Mouse (Mus musculus) mesoderm, embryonic 11.5 days (tissue): Measurements from ENCODE around the gene Supt3.

Experiments used
- DNase-seq: peaks from one replicate; pipeline ENCODE4 v3.0.0-alpha.2; 2012; ENCODE audit warnings: low read depth, low spot score

Supt3 gene

DNA sequence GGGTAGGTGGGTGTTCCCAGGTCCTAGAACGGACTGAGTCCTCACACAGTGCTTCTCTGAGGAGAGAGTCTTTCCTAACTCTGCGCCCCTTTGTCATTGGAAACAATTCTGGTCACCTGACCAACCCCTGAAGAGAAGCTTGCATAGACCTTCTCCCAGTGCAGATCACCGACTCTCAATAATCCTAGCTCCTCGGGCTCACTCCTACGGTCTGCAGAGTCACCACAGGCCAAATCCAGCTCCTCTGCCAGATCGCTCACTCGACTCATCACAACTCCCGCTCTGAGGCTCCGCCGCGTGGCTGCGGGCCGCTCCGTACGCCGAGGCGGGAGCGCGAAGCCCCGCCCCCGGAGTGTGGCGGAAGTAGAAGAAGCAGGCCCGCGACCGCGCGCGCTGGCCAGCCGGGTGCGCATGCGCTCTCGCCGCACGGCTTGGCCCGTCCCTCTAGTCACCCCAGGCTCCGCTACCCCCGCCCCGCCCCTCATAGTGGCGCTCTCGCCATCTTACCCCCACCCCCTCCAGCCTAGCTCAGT is at the start of gene Supt3:
Supt3 (plus strand) TSS at position 415 of the 533 bp plus-strand sequence.
- DNase-seq, result peak; percentile 98

DNA sequence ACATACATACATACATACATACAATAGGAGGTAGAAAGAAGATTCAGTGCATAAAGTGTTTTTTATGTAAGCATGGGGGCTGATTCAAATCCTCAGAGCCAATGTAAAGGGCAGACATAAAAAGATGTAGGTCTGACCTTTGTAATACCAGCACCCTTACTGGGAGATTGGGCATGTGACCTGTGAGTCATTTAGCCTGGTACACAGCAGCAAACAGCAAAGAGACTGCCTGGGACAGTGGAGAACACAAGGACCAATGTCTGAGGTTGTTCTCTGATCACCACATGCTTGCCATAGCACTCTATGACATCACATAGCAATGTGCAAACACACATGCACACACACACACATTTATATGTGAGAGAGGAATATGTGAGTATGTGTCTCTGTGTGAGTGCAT is 49.3 kb upstream of the Supt3 start:
- DNase-seq, result no peak

DNA sequence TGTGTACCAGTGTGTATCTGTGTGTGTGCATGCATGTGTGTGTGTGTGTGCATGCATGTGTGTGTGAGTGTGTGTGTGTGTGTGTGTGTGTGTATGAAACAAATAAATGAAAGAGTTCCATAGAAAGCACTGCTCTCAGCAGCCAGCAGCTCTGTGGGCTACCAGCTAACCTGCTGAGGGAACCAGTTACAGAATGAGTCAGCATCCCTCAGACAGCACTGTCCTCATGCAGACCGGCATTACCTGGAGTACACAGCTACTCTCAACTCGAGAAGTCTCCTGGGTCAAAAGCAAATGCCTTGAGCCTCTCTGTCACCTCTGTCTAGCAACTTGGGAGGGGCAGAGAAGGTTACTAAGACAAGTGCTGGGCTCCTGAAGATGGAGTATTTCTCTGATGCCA is 48.5 kb upstream of the Supt3 start:
- no peak for DNase-seq

DNA sequence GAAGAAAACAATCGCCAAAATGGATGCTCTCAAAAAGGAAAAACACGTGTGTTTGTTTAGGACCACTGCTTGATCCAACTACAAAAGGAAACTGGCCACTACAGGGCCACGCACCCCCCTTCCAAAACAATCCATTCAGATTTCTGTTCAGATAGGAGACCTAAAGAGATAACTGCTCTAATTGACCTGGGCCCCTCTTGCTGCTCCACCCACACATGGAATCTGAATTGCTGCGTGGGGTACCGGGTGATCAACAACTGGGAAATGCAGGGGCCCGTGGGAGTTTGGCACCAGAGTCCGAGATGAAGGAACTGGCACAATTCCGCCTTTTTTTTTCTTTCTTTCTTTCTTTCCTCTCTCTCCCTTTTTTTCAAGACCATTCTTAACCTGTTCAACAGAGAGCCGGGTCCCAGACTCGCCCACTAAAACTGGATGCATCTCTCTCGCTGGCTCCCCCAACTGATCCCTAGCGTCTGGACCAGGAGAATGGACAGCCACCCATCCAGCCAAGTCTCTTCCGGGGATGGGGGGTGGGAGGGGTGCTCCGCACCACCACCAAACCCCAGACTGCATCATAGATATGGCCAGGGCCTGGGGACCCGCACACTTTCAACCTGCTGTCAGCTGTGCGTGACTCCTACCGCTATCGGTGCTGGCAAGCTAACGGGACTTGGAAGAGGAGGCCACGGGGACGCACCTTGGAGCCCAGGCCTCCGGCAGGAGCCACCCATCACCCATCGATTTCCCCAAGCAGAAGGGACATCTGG is 43.2 kb upstream of the Supt3 start:
- DNase-seq, result no peak

DNA sequence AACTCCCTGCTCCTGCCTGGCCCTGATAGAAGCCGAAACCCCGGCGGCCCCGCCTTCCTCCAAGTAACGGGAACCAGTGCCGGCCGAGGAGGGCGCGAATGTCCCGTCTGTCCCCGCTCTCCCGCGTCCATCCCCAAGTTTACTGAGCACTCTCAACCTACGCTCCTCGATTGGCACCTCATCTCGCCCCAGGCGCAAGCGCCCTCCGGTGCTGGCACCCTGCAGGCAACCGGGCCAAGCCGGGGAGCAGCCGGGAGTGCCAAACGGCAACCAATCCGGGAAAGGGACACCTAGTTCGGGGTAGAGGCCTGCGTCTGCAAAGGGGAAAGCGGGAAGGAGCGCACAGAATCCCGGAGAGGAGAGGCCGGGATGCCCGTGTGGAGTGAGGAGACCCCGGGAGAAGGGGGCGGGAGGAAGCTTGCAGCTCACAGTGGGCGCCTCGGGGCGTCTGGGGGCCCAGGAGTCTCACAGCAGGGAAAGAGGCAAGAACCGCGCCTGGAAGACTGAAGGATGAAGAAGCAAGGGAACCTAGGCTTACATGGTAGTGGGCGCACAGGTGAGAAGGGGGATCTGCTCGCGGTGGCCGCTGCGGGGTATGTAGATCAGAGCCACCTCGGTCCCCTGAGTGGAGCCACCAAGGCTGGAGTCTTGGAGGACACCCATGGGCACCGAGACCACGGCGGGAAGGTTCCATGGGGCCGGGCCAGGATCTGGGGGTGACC is 42.3 kb upstream of the Supt3 start:
- no peak for DNase-seq

DNA sequence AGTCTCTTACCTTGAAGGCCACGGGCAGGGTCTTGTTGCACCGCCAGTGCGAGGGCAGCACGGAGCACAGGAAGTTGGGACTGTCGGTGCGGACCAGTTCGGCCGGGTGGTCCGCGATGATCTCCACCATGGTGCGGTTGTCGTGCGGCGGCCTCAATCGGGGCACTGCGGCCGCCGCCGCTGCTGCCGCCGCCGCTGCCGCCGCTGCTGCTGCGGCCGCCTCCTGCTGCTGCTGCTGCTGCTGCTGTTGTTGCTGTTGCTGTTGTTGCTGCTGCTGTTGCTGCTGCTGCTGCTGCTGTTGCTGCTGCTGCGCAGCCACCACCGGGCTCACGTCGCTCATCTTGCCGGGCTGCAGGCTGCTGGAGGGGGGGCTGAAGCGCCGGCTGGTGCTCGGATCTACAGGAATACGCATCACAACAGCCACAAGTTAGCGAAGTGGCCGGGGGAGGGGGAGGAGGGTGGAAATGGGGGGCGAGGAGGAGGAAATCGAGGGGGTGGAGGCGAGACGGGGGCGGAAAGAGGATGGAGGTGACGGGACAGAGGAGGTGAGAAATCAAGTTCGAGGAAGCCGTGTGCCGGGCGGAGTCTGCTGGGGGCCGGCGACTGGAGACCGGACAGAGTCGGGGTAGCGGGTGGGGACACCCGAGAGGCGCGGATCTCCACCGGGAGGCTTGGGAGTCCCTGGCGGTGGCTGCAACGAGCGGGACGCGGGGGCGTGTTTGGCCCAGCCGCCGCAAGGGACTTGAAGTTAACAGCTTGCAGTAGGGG is 41.5 kb upstream of the Supt3 start:
- DNase-seq, result no peak

DNA sequence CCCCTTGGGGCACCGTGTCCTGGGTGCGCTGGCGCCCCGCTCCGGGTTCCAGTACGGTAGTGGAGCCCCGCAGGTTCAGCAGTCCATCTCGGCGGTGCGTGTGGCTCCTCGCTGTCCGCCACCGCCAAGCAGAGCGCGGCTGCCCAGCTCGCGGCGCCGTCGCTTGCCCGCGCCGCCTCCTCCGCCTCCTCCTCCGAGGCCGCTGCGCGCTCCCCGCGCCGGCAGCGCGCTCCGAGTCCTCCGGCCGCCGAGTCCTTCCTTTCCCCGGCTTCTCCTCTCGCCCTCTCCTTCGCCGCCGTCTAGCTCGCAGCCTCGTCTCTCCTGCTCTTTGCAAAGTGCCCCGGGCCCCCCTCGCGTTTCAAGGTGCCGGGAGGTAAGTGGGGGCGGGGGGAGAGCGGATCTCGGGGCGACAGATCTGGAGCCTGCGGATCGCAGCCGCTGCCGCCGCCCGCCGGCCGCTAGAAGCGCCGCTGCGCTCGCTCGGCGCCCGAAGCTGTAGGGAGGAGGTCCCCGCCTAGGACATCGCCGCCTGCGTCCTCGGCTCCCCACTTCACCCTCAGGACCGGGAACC is 40.9 kb upstream of the Supt3 start:
- peak; percentile 75 for DNase-seq

DNA sequence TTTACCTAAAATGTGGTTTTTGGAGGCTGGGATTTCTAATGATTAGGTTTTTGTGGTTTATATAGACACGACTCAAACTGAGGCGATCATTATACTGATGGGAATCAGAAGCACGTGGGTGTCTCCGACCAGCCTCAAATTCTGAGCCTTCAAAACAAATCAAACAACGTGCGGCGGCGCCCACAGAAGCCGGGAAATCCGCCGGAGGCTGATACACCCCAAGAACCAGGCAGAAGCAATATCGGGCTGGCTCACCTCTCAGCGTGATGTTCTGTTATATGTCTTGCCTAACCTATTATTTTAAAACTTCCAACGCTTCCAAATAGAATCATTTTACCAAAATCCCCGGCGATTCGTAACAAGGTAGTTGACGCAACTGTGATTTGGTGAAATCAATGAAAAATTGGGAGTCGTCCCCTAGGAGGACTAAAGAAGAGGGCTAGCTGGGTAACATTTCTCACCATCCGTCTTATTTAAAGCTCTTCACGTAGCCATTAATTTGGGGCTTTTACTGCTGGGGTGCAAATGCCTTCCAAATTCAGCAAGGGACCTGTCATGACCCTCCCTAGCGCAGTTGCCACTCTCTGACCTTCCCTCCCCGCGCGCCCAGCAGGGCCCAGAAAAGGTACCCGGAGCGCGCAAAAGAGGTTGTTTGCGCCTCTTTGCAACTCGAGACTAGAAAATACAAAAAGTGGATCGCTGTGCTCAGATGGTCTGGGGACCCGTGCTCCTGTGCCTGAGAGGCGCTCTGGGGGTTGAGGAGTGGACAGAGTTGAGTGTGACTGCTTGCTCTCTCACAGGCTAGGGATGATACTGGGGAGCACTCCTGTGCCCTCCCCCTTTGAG is 39.5 kb upstream of the Supt3 start:
- DNase-seq, result no peak

DNA sequence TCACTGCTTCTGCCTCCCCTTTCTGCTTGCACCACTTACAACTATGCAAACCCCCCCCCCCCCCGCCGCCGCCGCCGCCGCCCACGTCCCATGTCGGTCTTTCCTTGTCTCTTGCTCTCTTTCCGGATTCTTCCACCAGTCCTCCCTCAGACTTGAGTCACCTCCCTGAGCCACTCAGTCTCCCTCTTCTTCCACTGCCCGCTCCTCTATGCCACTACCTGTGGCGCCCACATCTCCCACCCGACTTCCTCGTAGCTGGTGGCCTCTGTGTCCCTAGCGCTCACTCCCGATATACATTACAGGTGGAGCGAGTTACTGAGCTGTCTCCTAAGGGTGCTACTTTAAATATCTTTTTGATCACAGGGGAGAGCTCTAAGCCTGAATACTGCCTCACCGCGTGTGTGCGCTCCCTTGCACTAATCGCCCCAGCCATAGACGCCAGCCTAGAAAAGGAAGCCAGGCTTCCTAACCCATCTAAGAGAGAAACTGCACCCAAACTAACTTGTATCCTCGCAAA is 38.8 kb upstream of the Supt3 start:
- no peak for DNase-seq

DNA sequence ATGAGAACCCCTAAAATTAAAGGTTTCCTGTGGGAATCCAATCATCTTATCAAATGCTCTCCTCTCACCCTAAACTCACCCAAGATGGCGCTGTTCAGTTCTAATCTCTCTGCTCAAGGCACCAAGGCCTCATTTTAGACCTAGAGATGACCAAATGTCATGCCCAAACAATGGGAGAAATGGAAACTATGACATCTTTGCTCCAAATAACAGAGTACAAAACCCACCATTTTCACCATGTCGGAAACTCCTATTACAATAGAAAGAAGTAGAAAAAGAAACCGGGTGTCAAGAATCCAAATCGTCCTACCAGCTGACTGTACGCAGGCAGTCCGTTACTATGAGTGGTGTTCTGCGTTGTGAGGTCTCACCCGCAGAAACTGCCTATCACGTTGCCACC is 34.7 kb upstream of the Supt3 start:
- no peak for DNase-seq

DNA sequence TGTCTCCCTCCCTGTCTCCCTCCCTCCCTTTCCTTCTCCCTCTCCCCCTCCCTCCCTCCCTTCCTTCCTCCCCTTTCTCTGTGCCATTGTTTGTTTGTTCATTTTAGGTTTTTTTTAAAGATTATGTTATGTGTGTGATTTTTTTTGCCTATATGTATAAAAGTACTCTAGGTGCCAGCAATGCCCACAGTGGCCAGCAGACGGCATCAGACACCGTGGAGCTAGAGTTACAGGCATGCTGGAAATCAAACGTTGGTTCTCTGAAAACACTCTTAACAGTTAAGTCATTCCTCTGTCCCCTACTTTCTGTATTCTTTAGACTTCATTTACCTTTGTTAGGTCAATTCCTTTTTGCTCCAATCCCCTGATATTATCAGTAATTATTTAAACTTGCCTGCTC is 33.2 kb upstream of the Supt3 start:
- no peak for DNase-seq

DNA sequence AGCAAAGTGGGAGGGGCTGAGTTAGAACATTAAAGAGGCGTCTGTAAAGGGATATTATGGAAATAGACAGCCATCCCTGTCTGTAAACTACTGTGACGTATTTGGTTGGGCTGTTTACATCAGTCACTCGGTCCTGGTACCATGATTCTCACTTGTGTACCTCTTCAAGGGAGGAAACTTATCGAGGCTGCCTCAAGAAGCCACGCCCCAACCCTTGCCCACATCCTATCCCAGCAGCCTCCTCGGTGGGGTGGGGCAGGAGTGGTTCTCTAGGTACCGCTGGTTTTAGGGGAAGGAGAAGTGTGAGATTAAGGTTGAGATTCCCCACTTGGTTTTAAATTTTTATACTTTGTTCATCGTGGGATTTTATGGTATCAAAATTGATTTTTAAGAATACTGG is 31.6 kb upstream of the Supt3 start:
- DNase-seq, result no peak

DNA sequence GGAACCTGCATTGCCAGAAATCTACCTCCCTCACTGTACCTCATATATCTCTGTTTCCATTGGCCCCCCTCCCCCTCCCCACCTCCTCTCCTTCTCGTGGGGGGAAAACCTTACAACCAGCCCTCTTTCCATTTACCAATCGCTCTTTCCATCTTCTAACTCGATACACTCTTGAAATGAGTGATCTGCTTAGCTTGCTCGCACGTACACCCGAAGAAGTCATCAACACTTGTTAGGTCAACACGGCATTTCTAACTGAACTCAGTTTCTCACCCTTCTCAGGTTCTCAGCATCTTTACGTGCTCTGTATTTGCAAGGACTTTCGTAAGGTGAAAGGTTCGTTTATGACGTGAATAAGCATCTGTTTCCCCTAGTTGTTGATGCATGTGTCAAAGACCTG is 10.6 kb upstream of the Supt3 start:
- DNase-seq, result no peak

DNA sequence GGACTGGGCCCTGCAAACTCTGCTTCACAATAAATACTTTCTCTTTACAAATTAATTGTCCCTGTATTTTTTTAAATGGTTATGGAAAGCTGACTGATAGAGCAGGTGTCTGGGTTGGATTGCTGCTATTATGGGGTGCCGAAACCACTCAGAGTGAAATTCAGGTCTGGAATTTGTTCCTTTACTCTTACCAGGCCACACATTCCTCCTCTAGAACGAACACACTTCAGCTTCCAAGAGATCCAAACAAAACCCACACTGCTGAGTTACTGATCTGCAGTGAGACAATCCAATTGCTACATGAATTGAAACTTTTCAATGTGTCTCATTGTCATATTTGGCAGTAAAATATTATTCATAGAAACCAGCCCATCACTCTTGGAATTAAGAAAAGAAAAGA is 10.0 kb upstream of the Supt3 start:
- DNase-seq, result no peak

DNA sequence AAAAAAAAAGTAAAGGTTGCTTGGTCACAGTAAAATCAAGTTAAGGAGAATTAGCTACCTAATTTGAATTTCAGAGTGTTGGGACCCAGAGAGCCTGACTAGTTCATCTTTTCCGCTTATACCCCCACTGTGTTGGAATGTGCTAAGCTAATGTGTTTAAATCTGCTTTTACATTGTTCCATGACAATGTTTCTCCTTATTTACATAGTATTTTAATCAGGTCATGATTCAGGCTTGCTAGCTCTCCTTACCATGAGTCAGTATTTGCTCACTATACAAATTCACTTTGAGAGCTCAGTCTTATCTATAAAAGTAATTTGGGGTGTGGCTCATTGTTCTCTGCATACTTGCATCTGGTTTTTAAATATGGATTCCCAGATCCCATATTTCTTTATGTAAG is 9.6 kb upstream of the Supt3 start:
- DNase-seq, result no peak

DNA sequence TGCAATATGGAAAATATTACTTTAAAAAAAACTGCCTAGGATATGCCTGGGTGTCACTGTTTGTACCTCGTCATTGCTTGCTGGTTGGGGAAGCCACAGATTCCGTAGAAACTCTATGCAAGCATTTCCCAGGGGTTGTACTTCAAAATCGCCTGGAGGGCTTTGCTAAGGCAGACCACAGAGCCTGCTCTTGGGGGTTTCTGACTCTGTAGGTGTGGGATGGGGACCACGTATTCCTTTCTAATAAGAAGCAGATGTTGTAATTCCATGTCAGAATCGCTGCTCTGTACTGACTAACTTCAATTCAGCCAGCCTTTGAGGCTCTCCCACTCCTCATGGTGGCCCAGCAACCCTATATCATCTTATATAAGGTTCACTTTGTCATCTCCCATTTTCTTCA is 8.4 kb upstream of the Supt3 start:
- peak; percentile 23 for DNase-seq

DNA sequence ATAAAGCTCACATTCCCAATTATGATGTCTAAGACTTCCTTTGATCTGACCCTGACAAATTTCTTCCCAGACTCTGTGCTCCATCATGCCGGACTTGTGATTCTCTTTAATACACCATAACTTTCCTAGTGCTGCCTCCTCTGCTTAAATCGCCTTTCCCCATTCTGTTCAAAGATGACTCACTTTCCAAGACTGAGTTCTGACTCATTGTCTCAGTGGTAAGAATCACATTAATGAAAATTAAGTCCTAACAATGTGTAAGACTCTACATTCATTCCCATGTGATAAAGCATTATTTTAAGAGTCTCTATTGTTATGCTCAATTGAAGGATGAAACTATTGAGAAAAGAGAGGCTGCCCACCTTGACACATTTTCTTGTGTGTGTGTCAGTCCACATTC is 6.1 kb upstream of the Supt3 start:
- no peak for DNase-seq

DNA sequence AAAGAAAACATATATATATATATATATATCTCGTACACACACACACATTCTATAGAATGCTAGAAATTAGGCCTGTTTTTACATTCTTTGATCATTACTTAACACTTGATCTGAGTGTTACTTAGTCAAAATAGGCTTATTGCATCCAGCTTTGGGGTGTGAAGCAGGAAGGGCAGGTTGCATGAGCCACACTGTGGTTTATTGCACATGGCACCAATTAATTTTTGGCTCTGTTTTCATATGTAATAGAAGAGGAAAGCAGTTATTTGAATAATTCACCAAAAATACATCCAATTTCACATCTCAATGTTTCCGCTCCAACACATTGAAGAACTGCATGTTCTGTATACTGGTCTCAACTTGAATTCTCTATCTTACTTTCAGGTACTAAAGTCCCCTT is 4.4 kb upstream of the Supt3 start:
- no peak for DNase-seq

DNA sequence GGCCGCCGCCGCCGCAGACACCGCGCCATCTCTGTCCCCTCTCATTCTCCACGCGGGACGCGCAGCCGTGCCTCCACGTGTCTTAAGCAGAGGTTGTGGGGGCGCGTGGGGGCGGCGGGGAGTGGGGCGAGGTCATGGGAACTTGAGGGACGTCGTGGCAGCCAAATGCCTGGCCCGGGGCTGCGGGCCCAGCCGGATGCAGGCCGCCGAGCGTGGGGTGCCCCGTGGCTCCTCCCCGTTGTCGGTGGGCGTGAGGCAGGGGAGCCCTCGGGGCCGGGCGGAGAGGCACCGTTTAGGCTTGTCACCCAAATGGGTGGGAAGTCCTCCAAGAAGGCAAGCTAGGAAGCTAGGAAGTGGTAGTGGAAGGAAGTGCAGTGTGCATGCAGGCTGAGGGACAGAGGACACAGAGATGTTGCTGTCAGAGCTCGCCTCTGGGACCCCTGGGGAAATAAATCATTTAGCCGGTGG is 419 bp downstream of the Supt3 start:
- DNase-seq, result peak; percentile 68

DNA sequence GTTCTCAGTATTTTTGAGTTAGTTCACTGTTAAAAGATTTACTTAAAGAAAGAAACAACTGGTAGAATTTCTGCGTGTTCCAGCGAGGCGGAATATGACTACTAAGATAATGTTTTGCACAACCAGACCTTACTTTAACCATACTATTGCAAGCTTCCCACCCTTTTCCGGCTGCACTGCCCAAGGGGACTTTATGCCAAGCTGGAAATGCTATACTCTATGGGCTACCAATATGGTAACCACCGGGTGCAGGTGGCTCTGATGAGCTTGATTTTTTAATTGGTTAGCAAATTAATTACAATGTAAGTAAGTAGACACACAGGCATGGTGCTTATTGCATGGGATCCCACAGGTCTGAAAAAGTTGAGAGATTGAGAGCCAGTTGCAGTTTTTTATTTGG is 1.2 kb downstream of the Supt3 start:
- no peak for DNase-seq

DNA sequence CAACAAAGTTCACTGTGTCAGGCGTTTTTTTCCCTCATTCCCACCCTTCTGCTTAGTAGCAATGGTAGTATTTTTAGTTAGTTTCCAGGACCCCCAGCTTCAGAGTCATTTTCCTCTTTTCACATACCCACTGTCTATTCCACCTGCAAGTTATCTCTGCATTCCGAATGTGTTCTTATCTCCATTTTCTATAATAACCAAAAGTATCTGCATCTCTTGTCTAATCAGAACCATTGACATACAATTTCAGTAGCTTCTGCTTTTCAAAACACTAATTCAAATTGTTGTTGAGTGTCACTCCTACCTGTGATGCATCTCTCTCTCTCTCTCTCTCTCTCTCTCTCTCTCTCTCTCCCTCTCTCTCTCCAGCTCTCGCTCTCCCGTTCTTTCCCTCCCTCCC is 3.4 kb downstream of the Supt3 start:
- no peak for DNase-seq
